Mouse (Mus musculus) myocyte (in vitro differentiated cells): ENCODE measurements around the gene Ankrd2.

Experiments
- CEBPB ChIP-seq: IDR thresholded peaks from 2 replicates; pipeline ENCODE4 v1.6.1; 2011; ENCODE audit warnings: mild to moderate bottlenecking, moderate library complexity; ENCODE audit not compliant: poor library complexity, insufficient read depth, severe bottlenecking
- E2F4 ChIP-seq: IDR thresholded peaks from one replicate; pipeline ENCODE4 v1.6.1; 2011; ENCODE audit warnings: mild to moderate bottlenecking, control low read depth, moderate library complexity; ENCODE audit not compliant: insufficient read depth
- MAX ChIP-seq: IDR thresholded peaks from one replicate; pipeline ENCODE4 v1.6.1; 2011; ENCODE audit warnings: low read depth, mild to moderate bottlenecking, control low read depth
- MYOD1 ChIP-seq, 3 experiments: IDR thresholded peaks; one replicate each; pipeline ENCODE4 v1.6.1; 2011; ENCODE audit warnings: control low read depth in 2 of 3, low read depth in 2 of 3, mild to moderate bottlenecking in 2 of 3, moderate library complexity in 1 of 3; ENCODE audit not compliant: insufficient read length in 2 of 3, control insufficient read depth in 1 of 3
- POLR2A ChIP-seq: IDR thresholded peaks from one replicate; pipeline ENCODE4 v1.6.1; 2011; ENCODE audit warnings: low read depth, mild to moderate bottlenecking, control low read depth, moderate library complexity; ENCODE audit not compliant: insufficient read length
- POLR2AphosphoS2 ChIP-seq: IDR thresholded peaks from one replicate; pipeline ENCODE4 v1.6.1; 2011; ENCODE audit warnings: low read depth, control low read depth; ENCODE audit not compliant: insufficient read length
- SRF ChIP-seq: IDR thresholded peaks from one replicate; pipeline ENCODE4 v1.6.1; 2011; ENCODE audit warnings: low read depth; ENCODE audit not compliant: control insufficient read depth, insufficient read length
- TCF12 ChIP-seq: IDR thresholded peaks from one replicate; pipeline ENCODE4 v1.6.1; 2011; ENCODE audit warnings: mild to moderate bottlenecking, control low read depth; ENCODE audit not compliant: poor library complexity, insufficient read depth, severe bottlenecking
- USF1 ChIP-seq: IDR thresholded peaks from one replicate; pipeline ENCODE4 v1.6.1; 2011; ENCODE audit warnings: low read depth, mild to moderate bottlenecking, control low read depth, moderate library complexity

DNA sequence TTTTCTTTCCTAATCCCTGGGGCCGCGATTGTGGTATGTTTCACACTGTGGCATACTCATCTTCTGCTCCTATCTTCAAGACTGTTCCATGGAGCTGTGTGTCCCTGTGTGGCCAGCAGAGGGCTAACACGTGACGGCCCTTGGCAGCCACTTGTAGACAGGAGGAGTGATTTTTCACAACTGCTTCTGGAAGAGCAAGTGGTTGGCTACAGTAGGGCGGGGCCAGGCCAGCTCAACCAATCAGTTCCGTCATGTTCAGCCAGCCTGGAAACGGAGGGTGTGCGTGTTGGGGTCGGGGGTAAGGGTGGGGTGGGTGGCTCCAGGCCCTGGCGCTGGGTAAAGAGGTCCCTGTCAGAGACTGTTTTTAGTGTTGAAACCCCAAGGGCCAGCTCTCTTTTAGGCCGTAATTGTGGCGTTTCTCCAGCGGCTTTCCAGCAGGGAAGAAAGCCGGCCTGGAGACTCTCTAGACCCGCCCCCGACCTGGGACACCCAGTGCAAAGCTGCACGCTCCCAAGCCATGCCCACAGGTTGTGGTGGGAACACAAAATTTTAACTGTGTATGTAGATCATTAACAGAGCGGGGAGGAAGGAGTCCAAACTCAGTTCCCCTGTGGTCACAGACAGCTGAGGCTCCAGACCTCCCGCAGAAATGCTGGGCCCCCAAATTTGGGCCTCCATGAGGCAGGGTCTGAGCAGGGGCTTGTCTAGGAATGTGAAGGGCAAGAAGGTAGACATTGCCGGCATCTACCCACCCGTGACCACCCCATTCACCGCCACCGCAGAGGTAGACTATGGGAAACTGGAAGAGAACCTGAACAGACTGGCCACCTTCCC, 9.7 kb downstream of the Ankrd2 start, which contains the start of gene Hoga1:
- TF ChIP-seq TCF12 = no peak
- peak; percentile 40 for TF ChIP-seq POLR2A
- TF ChIP-seq USF1 = peak; percentile 93
- TF ChIP-seq E2F4 = no peak
- no peak for TF ChIP-seq CEBPB
- TF ChIP-seq MAX = peak; percentile 46
- TF ChIP-seq POLR2AphosphoS2 = peak; percentile 30
- TF ChIP-seq SRF = no peak
- TF ChIP-seq MYOD1 (IDR thresholded peaks at IDR 0.05; ENCODE audit: control insufficient read depth in 1 of 3, insufficient read length in 2 of 3, low read depth in 2 of 3) = peak in 1 of 3 experiments; percentile 40
